In genomic region chr6:6182191-6182590, GRCm38 (mm10) we compare ENCODE assay signal across 15 mouse cellular contexts.
"Had no signal": no experiment of that assay in that cellular context is flagged by ENCODE, and none has a peak within 500 bp of the region (broad histone marks: within the 10 kb centered on the region; RNA-seq: fewer than 3 reads in every experiment).

No protein-coding gene starts in this region.

- H3K27me3 ChIP-seq: neural tube, embryonic 15.5 days; stomach, embryonic 15.5 days had no signal

- H3K9me3 ChIP-seq: neural tube, embryonic 15.5 days; stomach, embryonic 15.5 days had no signal

- H3K9ac ChIP-seq: neural tube, embryonic 15.5 days; stomach, embryonic 15.5 days had no signal

- H3K27ac ChIP-seq: neural tube, embryonic 15.5 days; stomach, embryonic 15.5 days; stomach, postnatal 0 days had no signal

- H3K4me2 ChIP-seq: neural tube, embryonic 15.5 days; stomach, embryonic 15.5 days had no signal

- H3K4me1 ChIP-seq: neural tube, embryonic 15.5 days had no signal

- H3K4me3 ChIP-seq: neural tube, embryonic 15.5 days; stomach, embryonic 15.5 days had no signal

- H3K36me3 ChIP-seq: neural tube, embryonic 15.5 days; stomach, embryonic 15.5 days had no signal

- DNase-seq: retina, postnatal 1 day; right cerebral cortex, adult 18-20 months; right cerebral cortex, postnatal 14 days; right cerebral cortex, postnatal 25 days; right cerebral cortex, postnatal 4 days; spleen, adult 18-20 months; thymus, adult 18-20 months; thymus, adult 2 months; thymus, postnatal 14 days; thymus, postnatal 25 days; thymus, postnatal 36 days; thymus, postnatal 4 days had no signal
